Mouse (Mus musculus) erythroblast, adult 5-6 weeks (primary cell): Measurements from ENCODE around the gene Celsr2. TPM values are rescaled to one million over a fixed set of nuclear protein-coding genes. Genes with fewer than 3 reads are reported as not detected.

Experiments used
- ATAC-seq: replicated peaks from 2 replicates; pipeline ENCODE4 v1.8.0; 2016; ENCODE audit warnings: moderate number of reproducible peaks, mild to moderate bottlenecking, moderate TSS enrichment, inconsistent platforms; ENCODE audit not compliant: poor library complexity, low FRiP score, severe bottlenecking
- total RNA-seq, 2 experiments: library from RNA; stranded (forward) in 1 of 2; stranded (reverse) in 1 of 2; fragments of 150-400 nt in 1 of 2; fragments of 200-764, 138-1000 nt in 1 of 2; gene quantifications; 2 replicates each; pipeline versions ENCODE4 v1.2.3 to v1.2.4; 2015 to 2017; ENCODE audit warnings: low replicate concordance in 2 of 2

Celsr2 gene
- total RNA-seq, 2 experiments from 2014 or later = not detected

DNA sequence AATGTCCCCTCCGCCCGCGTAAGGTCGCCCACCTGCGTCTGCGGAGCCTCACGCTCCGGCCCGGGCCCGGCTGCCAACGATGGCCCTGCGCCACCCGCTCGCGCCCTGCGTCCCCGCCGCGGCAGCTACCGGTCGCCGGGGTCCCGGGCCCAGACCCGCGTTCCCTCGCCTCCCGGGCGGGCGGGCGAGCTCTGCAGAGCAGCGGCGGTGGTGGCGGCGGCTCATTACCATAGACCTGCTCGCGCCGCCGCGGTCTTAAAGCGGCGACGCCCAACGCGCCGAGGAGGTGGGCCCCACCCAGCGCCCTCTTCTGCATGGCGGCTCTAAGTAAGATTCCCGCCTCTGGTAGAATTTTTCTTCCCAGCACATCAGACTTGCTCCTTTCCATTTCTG, 475 bp upstream of the Celsr2 start:
- no peak for ATAC-seq

DNA sequence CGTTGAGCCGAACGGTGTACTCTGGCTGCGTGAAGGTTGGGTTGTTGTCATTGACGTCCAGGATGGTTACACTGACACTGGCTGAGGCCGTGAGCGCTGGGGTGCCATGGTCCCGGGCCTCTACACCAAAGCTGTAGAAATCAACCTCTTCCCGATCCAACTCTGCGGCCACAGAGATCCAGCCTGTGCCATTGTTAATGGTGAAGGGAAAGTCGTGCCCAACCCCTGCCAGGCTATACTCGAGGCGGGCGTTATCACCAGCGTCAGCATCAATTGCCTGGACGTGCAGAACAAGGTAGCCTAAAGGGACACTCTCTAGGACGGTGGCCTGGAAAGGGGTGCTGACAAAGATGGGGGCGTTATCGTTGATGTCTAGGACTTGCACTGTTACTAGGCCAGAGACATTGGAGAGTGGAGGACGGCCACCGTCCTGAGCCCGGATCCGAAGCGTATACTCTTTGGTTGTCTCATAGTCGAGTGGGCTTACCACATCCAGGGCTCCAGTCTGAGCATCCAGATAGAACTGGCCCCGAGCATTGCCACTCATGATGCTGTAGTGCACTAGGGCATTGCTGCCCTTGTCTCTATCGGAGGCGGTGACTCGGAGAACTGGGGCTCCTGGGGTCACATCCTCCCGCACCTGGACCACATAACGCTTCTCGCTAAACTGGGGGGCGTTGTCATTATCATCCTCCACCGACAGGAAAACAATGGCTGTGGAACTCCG, 1.6 kb downstream of the Celsr2 start:
- ATAC-seq = no peak

DNA sequence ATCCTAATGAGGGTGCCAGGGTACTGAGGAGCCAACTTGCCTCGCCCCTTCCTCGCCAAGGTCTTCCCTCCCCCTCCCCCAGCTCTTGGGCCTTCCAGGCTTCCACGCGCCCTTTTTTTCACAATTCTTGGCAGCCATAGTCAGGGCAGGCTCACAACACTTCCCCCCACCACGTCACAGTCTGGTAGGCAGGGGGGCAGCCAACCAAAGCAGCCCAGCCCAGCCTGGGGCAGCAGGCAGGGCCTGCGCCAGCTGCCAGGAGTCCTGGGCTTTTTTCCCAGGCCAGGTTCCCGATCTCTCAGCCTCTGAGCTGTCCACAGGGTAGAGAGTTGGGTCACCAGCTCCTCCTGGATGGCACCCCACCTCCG, 3.6 kb downstream of the Celsr2 start:
- ATAC-seq = no peak

DNA sequence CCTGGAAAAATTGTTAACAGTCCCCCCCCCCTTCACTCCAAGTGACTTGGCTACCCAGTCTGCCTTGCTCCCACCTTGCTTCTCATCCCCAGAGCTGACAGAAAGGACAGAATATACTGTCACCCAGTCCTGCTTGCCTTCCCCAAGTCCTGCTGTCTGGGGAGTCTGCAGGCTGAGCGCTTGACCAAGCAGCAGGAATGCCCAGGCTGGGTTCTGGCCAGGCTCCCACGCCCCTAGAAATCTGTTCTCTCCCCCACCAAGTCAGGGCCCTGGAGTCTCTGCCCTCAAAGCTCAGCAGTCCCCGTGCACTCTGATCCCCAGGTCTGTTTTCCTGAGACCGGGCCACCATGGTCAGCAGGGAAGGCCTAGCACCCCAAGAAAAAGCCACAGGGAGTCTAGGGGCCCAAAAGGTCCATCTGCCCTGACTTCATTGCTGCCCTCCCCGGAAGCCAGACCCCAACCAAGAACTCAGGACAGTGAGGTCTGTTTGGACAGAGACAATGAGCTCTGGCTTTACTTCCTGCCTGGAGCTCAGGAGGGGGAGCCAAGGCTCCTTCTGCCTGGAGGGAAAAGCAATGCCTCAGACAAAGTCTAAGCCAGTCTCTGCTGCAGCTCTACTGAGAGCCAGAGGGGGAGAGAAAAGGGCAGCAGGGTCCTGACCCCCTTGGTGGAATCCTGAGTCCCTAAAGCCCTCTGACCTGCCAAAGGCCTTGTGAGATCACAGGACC, 4.2 kb downstream of the Celsr2 start:
- no peak for ATAC-seq

DNA sequence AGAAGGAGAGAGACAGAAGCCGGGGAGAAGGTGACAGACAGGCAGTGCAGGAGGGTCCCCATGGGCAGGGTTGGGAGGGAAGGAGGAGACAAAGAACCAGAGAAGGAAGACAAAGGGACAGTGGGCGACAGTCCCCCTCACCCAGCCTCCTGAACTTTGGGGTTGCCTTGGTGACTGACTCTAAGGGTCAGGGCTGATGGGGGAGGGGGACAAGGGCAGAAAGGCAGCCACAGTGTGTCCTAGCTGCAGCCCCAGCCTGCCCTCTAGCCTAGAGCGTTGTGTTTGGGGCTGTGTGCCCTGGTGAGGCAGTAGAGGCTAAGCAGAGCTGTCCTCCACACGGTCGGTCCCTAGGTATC, 5.0 kb downstream of the Celsr2 start:
- ATAC-seq = no peak

DNA sequence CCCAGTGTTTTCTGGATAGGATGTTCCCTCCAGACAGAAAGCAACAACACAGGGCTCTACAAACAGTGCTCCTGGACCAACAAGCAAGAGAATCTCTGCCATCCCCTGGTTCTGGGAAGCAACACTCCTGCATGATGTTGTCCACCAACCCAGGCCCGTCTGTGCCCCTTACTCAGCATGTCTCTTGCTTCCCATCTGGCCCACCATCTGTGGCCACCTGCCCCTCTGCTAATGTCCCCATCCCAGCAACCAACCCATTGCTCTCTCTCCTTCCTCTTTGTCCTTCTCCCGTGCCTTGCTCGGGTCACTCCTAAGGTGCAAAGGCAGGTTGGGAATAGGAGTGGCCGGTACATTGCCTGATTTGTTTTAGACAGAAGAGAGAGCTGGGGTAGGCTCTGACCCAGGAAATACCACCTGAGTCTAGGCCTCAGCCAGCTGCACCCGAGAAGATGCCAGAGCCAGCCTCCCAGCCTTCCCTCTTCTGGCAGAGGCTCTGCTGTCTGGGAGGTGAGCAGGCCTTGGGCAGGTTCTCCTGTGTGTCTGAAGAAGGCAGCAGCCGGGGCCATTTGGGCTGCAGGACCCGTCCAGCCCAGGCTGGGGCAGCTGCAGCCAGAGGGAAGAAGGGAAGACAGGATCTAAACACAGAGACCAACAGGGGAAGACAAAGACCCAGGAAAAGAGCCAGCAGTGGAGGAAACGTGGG, 5.5 kb downstream of the Celsr2 start:
- no peak for ATAC-seq

DNA sequence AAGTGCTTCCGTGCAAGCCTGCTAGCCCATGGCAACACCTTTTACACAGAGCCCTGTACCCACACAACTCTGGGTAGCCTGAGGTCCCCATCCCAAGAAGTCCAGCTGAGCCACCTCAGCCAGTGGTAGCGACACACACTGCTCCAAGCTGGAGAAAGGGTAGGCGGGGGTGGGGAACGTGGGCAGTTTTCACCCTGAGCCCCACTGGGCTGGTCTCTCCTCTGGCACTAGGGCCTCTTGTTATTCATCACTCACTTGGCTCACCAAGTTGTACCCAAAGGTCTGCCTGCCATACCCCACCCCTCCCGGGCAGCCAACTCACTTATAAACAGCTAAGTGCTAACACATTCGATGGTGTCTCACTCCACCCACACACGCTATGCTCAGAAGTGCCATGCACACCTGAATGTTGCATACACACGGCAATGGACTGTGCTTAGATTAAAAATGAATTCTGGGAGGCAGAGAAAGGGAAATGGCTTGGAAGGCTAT, 6.8 kb downstream of the Celsr2 start:
- no peak for ATAC-seq

DNA sequence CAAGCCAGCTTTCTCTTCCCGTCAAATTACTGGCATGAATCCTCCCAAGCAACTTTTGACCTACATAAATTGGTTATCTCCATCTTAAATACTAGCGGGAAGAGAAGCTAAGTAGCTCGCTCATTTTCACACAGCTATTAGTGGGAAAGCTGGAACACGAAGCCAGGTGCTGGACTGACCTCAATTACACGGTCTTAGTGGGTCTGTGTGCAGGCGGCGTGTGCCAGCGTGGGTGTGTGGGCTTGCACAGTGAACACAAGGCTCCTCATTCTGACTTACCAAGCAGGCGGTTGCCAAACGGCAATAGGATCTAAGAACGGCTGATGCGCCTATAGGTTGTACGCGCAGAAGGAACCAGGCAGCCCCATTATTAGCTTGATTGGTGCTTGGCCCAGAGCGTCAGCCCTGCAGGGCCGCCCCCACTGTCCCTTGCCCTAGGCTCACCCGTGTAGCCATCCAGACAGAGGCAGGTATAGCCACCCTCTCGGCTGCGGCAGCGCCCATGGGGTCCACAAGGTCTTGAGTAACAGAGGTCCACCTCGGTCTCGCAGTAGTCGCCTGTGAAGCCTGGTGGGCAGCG, 9.0 kb downstream of the Celsr2 start:
- no peak for ATAC-seq

DNA sequence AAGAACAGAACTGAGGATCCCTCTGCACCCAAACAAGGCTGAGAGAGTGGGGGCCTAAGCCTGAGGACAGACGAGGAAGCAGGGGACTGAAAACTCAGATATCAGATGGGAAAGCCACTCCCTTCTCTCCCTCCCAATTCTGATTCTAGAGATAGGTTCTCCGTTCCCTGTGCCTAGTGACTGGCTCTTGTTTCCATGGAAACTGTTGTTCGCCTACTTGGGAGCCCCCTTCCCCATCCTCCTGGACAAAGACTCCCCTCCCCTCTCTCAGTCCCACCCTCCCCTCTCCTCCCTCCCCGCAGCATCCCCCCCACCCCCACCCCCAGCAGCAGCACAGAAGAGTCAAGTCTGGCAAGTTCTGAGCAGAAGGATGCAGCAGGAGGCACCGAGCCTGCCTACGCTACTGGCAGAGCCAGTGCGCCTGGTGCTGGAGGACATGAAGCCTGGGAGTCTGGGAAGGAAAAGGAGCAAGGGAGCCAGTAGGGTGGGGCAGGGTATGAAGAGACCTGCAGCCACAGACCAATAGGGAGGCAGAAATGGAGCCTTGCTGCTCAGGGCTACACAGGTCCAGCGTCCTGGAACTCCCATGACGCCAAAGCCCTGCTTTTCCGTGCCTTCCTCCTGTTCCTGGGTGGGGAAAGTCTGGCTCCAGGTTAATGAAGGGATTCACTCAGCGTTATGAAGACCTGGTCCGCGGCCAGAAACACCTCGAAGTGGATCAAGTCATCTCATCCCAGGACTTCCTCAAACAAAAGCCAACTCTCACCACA, 9.6 kb downstream of the Celsr2 start:
- ATAC-seq = no peak

DNA sequence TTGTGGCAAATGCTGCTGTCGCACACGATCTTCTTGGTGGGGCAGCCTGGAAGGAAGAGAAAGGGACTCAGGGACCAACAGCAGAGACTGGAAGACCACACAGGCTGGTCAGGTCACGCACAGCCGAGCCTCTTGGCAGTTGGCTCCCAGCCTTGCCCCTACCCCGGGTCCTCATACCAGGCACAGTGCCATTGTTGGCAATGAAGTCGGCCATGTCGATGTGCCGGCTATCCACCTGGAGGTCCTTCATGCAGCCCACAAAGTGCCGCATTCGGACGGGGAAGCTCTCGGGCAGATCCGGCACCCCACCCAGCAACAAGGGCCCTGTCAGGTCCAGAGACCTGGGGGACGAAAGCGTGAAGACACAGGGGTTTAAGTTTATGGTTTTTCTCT, 12.8 kb downstream of the Celsr2 start:
- no peak for ATAC-seq

DNA sequence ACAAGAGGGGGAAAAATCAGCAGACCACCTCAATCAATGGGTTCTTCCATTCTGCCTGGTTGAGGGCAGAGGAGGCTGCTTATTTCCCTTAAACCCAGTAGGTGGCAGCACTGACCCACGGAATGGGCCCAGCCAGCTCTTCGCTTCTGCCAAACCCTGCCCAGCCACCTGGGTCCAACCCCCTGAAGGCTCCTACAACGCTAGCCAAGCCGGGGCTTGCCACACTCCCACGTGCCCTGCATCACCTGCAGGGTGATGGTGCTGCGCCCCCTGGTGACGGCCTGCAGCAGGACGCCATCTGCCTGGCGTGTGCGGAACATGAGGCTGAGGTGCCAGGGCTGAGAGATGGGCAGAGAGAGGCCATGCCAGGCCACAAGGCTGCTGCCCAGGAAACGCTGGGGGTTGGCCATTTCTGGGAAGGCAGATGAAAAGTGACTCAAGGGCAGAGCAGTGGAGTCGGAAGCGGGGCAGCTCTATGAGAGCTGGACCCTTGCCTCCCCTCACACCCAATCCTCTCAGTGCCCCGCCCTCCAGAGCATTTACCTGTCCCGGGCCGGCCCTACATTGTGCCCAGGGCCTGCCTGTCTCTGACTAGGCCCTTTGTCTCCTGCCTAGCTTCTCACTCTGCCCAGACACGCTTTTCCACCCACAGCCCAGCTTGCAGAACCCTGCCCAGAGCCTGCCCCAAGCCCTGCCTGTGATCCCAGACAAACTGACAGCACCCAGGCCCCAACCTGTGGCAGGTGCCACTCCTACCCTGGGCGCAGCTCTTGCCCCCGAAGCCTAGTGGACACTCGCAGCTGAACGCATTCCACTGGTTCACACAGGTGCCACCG, 13.4 kb downstream of the Celsr2 start:
- peak; percentile 78 for ATAC-seq

DNA sequence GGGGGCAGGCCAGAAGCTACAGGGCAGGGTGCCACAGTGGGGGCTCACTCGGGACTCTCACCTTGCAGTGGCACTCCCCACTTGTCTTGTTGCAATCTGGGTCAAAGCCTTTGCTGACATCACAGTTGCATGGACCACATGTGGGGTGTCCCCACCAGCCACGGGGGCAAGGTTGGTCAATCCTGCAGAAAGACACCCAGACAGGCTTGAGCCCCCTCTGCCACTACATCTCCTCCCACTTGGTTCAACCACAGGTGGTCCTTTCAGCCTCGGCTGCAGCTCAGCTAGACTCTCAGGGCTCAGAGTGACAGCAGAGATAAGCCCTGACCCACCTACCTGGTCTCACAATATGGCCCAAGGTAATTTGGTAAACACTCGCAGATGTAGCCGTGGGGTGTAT, 14.9 kb downstream of the Celsr2 start:
- ATAC-seq = no peak

DNA sequence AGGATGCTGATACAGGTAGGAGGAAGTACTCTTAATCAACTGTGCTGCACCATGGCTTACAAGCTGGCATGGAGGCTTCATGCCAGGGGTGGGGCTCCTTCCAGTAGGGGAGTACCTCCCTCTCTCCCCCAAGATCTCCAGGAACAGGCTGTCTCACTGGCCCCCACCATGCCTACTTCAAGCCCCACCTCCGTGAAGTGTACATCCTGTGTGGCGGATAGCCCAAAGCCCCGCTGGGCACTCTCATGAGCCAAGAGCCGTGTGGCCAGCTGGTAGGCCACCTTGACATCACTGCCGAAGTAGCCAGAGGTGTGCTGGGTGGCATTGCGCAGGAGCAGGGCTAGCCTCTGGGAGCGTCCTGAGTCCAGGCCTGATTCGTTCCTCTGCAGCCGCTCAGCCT, 17.1 kb downstream of the Celsr2 start:
- no peak for ATAC-seq

DNA sequence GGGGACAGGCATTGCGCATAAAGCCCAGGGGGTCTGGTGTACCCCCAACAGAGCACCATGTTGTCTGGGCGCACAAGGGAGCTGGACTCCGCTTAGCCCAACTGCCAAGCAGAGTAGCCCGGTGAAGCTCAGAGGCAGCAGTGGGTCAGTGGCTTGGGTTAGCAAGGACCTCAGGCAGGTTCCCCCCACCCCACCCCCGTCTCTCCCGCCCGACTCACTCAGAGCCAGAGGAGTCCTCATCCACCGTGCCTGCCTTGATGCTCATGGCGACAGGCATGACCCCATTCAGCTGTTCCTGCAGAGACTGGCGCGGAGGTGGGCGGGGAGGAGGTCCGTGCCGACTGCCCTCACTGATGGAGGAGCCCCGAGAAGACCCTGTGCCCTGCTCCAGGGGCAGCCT, 22.6 kb downstream of the Celsr2 start:
- no peak for ATAC-seq

DNA sequence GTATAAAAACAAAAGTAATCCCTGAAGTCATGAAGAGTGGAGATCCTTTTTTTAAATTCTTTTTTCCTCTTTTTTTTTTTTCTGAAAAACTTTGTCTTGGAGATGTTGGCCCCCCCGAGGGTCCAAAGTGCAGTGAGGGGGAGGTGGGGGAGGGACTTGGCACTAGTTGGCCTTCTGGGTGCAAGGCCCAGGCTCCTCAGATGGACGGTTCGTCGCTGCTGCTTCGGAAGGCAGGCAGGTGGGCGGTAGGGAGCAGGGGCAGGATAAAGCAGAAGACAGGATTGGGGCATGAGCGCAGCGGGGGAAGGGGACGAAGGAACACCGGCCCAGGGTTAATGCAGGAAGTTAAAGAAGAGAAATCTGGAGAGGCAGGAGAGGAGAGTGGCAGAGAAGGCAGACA, 23.1 kb downstream of the Celsr2 start:
- ATAC-seq = no peak

DNA sequence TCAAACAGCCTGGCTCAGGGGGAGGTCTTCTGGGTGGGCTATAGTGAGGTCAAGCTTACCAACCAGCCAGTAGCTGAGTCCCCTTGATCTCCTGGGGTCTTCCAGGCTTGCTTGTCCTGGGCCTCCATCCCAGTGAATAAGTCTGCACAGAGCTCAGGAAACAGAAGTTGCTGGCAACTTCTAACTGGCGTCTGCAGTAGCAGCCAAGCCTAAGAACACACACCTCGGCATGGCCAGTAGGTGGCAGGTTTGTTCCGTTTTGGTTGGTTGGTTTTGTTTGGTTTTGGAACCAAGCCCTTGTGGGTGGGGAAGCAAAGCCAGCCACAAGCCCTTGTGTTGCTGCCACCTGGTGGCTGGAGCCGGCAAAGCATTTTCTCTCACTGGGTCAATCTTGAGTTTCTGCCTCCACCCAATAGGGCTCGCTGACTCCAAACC, 26.2 kb downstream of the Celsr2 start:
- ATAC-seq = peak; percentile 89

DNA sequence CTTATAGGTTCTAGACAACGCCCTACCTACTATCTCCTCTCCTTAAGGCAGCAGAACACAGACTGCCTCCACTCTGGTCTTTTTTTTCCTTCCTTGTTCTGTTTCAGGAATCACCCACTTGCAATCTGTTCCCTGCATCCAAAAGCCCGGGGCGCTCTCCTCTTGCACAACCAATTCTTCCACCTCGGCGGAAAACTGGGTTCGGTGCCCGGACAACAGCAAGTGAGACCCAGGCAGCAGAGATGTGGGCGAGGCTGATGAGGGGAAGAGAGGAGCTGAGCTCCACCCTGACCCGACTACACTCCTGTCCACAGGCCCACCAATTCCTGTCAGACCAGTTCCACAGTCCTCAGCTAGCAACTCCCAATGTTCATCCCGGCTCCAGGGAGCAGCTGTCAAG, 29.2 kb downstream of the Celsr2 start:
- ATAC-seq = no peak

DNA sequence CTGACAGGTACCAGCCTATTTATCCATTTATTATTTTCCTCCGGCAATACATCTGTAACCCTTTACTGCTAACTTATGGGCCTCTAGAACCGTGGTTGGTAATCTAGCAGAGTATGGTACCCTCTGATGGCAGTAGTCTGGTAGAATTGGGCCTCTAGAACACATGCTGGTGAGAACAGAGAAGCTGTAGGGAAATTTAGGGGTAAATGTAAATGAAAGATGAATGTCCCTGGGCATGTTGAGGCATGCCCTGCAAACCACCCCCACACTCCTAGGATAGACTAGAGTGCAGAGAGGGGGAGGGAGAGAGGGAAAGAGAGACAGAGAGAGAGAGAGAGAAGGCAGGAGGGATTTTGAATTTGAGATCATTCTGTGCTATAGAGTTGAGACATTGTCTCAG, 30.9 kb downstream of the Celsr2 start:
- no peak for ATAC-seq
